Mouse (Mus musculus): Measurements from ENCODE around the gene Kcnmb2. TPM values are rescaled to one million over a fixed set of nuclear protein-coding genes. Genes with fewer than 3 reads are reported as not detected.

Kcnmb2 gene
- total and polyA plus RNA-seq, 2 experiments from 2014 or later: 5.5 to 10.3 TPM

GRCm38 (mm10) chr3:32180519-32180918 lies 278.2 kb downstream of the Kcnmb2 start:
- Histone ChIP-seq H3K9ac (replicated peaks; ENCODE audit: low read length) (no peak overlapping the region), H3K36me3 (ENCODE audit: insufficient read depth, low read length) (no peaks in the 10 kb centered on the region), H3K4me1 (ENCODE audit: insufficient read depth, low read length) (no peaks in the 10 kb centered on the region), H3K9me3 (ENCODE audit: low read length) (no peaks in the 10 kb centered on the region), H3K4me2 (ENCODE audit: low read depth, low read length) (no peak overlapping the region), H3K27ac (no peak overlapping the region), H3K4me3 (ENCODE audit: low read length) (no peak overlapping the region), H3K27me3 (ENCODE audit: insufficient read depth, low read length) (no peaks in the 10 kb centered on the region)
- no peak for TF ChIP-seq CTCF (IDR thresholded peaks at IDR 0.05; ENCODE audit: low read depth)
- no peak for DNase-seq (ENCODE audit: low spot score)
- no peak for ATAC-seq
- WGBS: 75% methylated on average over 6 of the region's 6 CpGs

- ATAC-seq (no peak), DNase-seq (ENCODE audit: low spot score) (no peak)
- H3K9ac ChIP-seq (replicated peaks; ENCODE audit: low read length): no peak overlapping the region
- H3K4me3 ChIP-seq (ENCODE audit: low read length): no peak overlapping the region
- no peak overlapping the region for H3K27ac ChIP-seq
- no peaks in the 10 kb centered on the region for H3K4me1 ChIP-seq (ENCODE audit: insufficient read depth, low read length)
- H3K36me3 ChIP-seq (ENCODE audit: insufficient read depth, low read length): no peaks in the 10 kb centered on the region
- no peaks in the 10 kb centered on the region for H3K27me3 ChIP-seq (ENCODE audit: insufficient read depth, low read length)
- H3K4me2 ChIP-seq (ENCODE audit: low read depth, low read length): no peak overlapping the region
- H3K9me3 ChIP-seq (ENCODE audit: low read length): no peaks in the 10 kb centered on the region
- no peak for TF ChIP-seq CTCF (IDR thresholded peaks at IDR 0.05; ENCODE audit: low read depth)
- WGBS: 72% methylated on average over 2 of the region's 2 CpGs
Observed at GRCm38 (mm10) chr3:32185855-32186522, 283.7 kb downstream of the Kcnmb2 start.

GRCm38 (mm10) chr3:32188521-32188920 lies 286.2 kb downstream of the Kcnmb2 start:
- Histone ChIP-seq H3K27me3 (ENCODE audit: insufficient read depth, low read length) (no peaks in the 10 kb centered on the region), H3K27ac (no peak overlapping the region), H3K4me3 (ENCODE audit: low read length) (no peak overlapping the region), H3K4me1 (ENCODE audit: insufficient read depth, low read length) (no peaks in the 10 kb centered on the region), H3K4me2 (ENCODE audit: low read depth, low read length) (no peak overlapping the region), H3K9me3 (ENCODE audit: low read length) (no peaks in the 10 kb centered on the region), H3K9ac (replicated peaks; ENCODE audit: low read length) (no peak overlapping the region), H3K36me3 (ENCODE audit: insufficient read depth, low read length) (no peaks in the 10 kb centered on the region)
- DNase-seq (ENCODE audit: low spot score) (peak; percentile 79), ATAC-seq (peak; percentile 70; the same call in 1 of the 2 replicates)
- 32% methylated on average over 5 of the region's 5 CpGs for WGBS
- TF ChIP-seq CTCF (IDR thresholded peaks at IDR 0.05; ENCODE audit: low read depth): peak; percentile 77

GRCm38 (mm10) chr3:32188955-32189354 lies 286.6 kb downstream of the Kcnmb2 start:
- no peak for DNase-seq (ENCODE audit: low spot score)
- ATAC-seq: no peak
- H3K9me3 ChIP-seq (ENCODE audit: low read length): no peaks in the 10 kb centered on the region
- no peak overlapping the region for H3K9ac ChIP-seq (replicated peaks; ENCODE audit: low read length)
- WGBS: 94% methylated on average over 2 of the region's 2 CpGs
- no peak overlapping the region for H3K4me2 ChIP-seq (ENCODE audit: low read depth, low read length)
- H3K4me3 ChIP-seq (ENCODE audit: low read length): no peak overlapping the region
- no peaks in the 10 kb centered on the region for H3K36me3 ChIP-seq (ENCODE audit: insufficient read depth, low read length)
- no peaks in the 10 kb centered on the region for H3K4me1 ChIP-seq (ENCODE audit: insufficient read depth, low read length)
- no peak overlapping the region for H3K27ac ChIP-seq
- H3K27me3 ChIP-seq (ENCODE audit: insufficient read depth, low read length): no peaks in the 10 kb centered on the region
- no peak for TF ChIP-seq CTCF (IDR thresholded peaks at IDR 0.05; ENCODE audit: low read depth)

GRCm38 (mm10) chr3:32189956-32190355 lies 287.6 kb downstream of the Kcnmb2 start:
- ATAC-seq (no peak), DNase-seq (ENCODE audit: low spot score) (peak; percentile 16)
- H3K27me3 ChIP-seq (ENCODE audit: insufficient read depth, low read length): no peaks in the 10 kb centered on the region
- H3K4me3 ChIP-seq (ENCODE audit: low read length): no peak overlapping the region
- no peaks in the 10 kb centered on the region for H3K9me3 ChIP-seq (ENCODE audit: low read length)
- no peaks in the 10 kb centered on the region for H3K4me1 ChIP-seq (ENCODE audit: insufficient read depth, low read length)
- H3K4me2 ChIP-seq (ENCODE audit: low read depth, low read length): no peak overlapping the region
- WGBS: 33% methylated on average over 5 of the region's 5 CpGs
- no peaks in the 10 kb centered on the region for H3K36me3 ChIP-seq (ENCODE audit: insufficient read depth, low read length)
- no peak for TF ChIP-seq CTCF (IDR thresholded peaks at IDR 0.05; ENCODE audit: low read depth)
- no peak overlapping the region for H3K27ac ChIP-seq
- no peak overlapping the region for H3K9ac ChIP-seq (replicated peaks; ENCODE audit: low read length)

- WGBS: 83% methylated on average over 5 of the region's 5 CpGs
Observed at GRCm38 (mm10) chr3:32194014-32194413, 291.7 kb downstream of the Kcnmb2 start.

GRCm38 (mm10) chr3:32226755-32227154 lies 324.4 kb downstream of the Kcnmb2 start:
- Histone ChIP-seq H3K36me3 (ENCODE audit: insufficient read depth, low read length) (no peaks in the 10 kb centered on the region), H3K9ac (replicated peaks; ENCODE audit: low read length) (no peak overlapping the region), H3K9me3 (ENCODE audit: low read length) (no peaks in the 10 kb centered on the region), H3K4me1 (ENCODE audit: insufficient read depth, low read length) (no peaks in the 10 kb centered on the region), H3K4me2 (ENCODE audit: low read depth, low read length) (no peak overlapping the region), H3K4me3 (ENCODE audit: low read length) (no peak overlapping the region), H3K27ac (no peak overlapping the region), H3K27me3 (ENCODE audit: insufficient read depth, low read length) (no peaks in the 10 kb centered on the region)
- no peak for TF ChIP-seq CTCF (IDR thresholded peaks at IDR 0.05; ENCODE audit: low read depth)
- ATAC-seq (no peak), DNase-seq (ENCODE audit: low spot score) (no peak)
- WGBS: 78% methylated on average over 2 of the region's 2 CpGs

More at GRCm38 (mm10) chr3:32194014-32194413, 291.7 kb downstream of the Kcnmb2 start:
- no peak overlapping the region for H3K4me2 ChIP-seq (ENCODE audit: low read depth, low read length)
- H3K27ac ChIP-seq: no peak overlapping the region
- H3K27me3 ChIP-seq (ENCODE audit: insufficient read depth, low read length): no peaks in the 10 kb centered on the region
- H3K9ac ChIP-seq (replicated peaks; ENCODE audit: low read length): no peak overlapping the region
- H3K36me3 ChIP-seq (ENCODE audit: insufficient read depth, low read length): no peaks in the 10 kb centered on the region
- no peak for ATAC-seq
- DNase-seq (ENCODE audit: low spot score): no peak
- no peaks in the 10 kb centered on the region for H3K4me1 ChIP-seq (ENCODE audit: insufficient read depth, low read length)
- no peak overlapping the region for H3K4me3 ChIP-seq (ENCODE audit: low read length)
- TF ChIP-seq CTCF (IDR thresholded peaks at IDR 0.05; ENCODE audit: low read depth): no peak
- H3K9me3 ChIP-seq (ENCODE audit: low read length): no peaks in the 10 kb centered on the region

All from hindbrain, postnatal 0 days (tissue).